Mouse (Mus musculus): Measurements from ENCODE around the gene Arhgap9.
A peak's percentile ranks its signal among the peaks of the same experiment; 100 is the strongest.

The Arhgap9 gene

DNA sequence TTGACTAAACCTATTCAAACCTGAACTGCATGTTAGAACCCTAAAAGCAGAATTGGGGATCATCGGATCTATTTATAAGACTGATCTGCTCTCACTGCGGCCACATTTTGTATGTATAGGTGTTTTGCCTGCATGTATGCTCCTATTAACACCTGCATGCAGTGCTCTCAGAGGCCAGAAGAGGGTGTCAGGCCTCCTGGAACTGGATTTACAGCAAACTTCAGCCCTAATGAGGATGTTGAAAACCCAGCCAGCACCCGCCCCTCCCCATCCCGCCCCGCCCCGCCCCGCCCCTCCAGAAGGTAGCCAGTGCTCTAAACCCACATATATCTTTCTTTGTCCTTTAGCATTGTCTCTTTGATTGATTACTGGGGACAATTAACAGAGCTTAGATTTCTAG is 2.7 kb downstream of the Arhgap9 start:
- DNase-seq = peak; percentile 94

DNA sequence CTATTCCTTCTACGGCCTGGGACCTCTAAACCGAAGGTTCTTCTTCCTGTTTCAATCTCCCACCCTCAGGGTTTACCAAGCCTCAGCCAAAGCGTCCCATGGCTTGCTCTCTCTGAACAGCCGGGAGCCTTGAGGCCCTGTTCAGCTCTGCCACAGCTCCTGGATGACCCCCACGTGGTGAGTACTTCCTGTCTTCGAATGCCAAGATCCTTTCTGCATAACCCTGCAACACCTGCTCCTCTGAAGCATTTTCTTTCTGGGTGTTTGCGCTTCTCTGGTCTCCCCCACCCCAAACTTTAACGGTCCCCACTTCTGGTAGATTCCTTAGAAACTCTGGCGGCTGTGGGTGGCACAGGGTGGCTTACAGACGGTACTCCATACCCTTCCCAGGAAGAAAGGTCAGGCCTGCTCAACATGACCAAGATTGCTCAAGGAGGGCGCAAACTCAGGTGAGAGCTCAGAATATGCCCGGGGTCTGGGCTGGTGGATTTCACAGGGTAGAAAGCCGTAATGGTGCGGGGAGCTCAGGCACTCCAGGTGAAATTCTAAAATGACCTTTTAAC is 3.8 kb downstream of the Arhgap9 start:
- DNase-seq = no peak

DNA sequence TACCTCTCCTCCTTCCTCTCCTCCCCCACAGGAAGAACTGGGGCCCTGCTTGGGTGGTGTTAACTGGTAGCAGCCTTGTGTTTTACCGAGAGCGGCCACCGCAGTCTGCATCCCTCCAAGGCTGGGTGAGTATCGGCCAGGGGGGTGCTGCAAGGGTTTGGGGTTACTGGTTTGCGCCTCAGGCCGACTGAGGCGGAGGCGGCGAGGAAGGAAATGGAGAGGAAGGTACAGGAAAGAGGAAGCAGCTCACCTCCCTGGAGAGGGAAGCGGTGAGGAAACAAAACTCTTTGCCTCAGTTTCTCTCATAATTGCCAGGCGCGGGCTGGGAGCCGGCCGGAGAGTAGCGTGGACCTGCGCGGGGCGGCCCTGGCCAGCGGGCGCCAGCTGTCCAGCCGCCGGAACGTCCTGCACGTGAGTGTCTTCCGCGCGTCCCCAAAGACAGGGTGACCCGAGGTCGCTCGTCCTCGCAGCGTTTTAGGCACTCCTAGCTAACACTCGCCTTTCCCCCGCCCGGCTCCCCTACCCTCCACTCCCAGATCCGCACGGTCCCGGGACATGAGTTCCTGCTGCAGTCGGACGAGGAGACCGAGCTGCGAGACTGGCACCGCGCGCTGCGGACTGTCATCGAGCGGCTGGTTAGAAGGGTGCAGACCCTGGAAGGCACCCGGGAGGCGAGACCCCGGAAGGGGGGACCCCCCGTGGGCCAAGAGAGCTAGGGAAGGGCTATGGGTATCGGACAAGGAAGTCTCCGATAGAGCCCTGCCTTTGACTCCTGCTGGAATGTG is 4.4 kb downstream of the Arhgap9 start:
- peak; percentile 93 for DNase-seq

DNA sequence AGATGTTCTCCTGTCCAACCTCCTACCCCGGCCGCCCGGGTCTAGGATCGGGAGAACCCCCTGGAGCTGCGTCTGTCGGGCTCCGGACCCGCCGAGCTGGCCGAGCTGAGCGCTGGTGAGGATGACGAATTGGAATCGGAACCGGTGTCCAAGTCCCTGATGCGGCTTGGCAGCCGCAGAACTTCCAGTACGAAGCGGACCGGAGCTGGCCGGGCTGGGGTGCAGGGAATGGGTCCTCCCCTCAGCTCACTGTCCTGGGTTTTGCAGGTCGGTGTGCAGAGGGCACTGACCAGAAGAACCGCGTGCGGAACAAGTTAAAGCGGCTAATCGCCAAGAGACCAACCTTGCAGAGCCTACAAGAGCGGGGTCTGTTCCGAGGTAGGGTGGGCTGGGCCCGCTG is 5.1 kb downstream of the Arhgap9 start:
- DNase-seq = peak; percentile 95

DNA sequence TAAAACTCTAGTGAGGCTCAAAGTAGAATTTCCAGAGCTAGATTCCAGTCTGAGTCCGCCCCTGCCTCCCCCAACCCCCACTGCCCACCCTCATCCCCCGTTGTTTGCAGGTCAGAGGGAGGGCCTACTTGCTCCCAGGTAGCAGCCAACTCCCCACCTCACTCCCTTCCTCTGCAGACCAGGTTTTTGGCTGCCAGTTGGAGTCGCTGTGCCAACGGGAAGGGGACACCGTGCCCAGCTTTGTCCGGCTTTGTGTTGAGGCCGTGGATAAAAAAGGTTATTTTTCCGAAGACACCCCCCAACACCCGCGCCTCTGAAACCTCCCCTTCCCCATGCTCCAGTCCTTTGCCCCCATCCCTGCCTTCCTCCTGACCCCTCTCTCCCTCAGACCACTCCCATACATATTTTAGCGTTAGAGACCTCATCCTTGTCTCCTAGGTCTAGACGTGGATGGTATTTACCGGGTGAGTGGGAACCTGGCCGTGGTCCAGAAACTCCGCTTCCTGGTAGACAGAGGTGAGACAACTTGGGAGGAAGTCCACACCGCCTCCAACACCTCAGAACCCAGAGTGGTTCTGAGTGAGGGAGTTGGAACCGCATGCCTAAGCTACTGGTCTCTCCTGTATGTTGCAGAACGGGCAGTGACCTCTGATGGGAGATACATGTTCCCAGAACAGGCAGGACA is 5.8 kb downstream of the Arhgap9 start:
- no peak for DNase-seq

DNA sequence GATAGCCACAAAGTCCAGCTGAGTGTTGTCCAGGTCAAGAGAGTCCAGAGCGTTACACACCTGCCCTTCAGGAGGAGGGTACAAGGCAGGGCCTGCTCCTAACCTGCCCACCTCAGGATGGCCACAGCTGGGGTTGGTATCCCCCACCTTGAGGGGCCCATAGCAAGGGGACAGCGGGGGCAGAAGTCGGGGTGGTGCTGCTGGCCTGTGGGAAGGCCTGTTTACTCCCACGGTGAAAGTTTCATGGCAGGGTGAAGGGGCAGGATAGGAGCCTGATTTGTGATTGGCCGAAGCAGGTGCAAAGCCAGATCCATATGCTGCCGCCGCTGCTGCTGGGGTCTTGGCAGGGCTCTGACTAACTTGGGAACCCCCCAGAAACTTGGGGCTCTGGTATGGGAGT is 8.4 kb downstream of the Arhgap9 start:
- peak; percentile 92 for DNase-seq

DNA sequence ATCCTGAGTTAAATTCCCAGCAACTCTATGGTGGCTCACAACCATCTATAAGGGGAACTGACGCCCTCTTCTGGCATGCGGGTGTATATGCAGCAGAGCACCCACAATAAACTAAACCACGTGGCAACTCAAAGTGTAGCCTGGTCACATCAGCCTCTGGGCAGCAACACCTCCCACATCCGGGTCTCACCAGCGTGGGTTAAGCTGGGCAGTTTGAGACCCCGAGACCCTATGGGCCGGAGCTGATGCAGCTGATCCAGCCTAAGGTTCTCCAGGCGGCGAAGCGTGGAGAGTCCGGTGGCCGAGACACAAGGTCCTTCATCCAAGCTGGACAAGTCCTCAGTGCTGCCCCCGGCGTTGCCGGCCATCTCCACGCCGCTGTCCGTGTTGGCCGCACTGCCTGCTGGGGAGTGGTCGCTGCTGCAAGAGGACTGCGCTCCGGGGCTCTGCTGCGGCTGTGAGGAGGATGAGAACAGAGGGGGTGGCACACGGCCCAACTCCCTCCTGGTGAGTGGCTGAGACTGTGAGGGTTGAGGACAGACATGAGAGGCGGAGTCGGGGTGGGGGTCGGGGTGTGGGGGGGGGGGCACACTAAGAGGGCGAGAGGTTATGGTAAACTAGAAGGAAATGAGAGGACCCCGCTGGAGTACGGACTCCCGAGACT is 10.6 kb downstream of the Arhgap9 start:
- no peak for DNase-seq

DNA sequence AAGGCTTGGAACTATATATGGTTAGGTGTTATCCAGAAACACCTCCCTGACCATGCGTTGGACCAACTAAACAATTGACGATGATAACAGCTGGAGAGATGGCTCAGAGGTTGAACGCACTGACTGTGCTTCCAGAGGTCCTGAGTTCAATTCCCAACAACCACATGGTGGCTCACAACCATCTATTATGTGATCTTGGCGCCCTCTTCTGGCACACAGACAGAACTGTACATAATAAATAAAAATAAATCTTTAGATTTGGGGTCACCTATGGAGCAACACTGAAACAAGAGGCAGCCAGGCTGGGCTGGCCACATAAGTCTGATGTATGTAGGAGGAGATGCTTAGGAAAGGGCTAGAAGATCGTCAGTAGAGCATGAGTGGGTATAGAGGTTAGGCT is 11.4 kb downstream of the Arhgap9 start:
- DNase-seq = no peak

DNA sequence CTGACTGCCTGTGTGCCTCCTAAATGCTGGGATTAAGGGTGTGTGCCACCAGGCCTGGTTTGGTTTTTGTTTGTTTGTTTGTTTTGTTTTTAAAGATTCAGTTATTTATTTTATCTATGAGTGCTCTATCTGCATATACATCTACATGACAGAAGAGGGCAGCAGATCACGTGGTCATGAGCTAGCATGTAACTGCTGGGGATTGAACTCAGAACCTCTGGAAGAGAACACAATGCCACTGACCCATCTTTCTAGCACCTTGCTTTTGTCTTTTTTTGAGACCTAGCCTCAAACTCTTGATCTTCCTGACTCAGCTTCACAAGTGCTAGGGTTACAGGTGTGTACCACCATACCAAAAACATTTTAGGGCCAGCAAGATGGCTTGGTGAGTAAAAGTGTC is 13.5 kb downstream of the Arhgap9 start:
- no peak for DNase-seq

DNA sequence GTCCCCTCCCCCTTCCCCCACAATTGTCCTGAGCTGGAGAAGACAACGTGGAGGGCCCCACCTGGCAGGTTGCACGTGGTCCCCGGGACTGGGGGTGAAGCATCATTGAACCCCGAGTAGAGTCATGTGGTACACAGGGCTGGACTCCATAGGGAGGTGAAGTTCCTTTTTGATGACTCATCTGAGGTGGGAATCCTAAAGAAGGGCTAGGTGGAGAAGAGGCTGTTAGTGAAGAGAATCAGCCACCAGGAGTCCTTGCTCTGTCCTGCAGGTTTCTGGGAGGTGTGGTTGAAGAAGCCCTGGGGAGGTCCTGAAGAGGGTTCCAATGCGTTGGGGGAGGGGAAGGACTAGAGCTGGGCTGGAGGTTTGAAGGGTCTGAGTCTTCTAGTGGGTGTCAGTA is 15.2 kb downstream of the Arhgap9 start:
- no peak for DNase-seq

DNA sequence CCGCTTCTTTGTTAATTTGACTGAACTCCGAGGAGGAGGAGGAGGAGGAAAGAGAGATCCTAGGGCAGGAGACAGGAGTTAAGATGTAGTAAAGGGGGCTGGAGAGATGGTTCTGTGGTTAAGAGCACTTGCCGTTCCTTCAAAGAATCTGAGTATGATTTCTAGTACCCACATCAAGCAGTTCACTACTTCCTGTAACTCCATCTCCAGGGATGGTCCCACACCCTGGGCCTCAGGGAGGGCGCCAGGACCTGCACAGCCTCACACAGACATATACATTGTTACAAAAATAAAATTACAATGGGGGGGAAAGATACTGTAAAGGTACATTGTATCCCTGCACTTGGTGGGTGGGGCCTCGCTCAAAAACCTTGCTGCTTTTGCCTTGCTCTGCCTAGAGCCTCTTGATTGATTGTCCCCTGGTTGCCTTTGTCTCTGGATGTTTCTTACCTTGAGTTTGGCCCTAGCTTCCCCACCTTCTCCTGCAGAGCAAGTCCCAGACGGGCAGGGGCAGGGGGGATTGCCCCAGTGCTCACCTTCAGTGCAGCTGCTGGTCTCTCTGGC is 15.9 kb downstream of the Arhgap9 start:
- DNase-seq = no peak

DNA sequence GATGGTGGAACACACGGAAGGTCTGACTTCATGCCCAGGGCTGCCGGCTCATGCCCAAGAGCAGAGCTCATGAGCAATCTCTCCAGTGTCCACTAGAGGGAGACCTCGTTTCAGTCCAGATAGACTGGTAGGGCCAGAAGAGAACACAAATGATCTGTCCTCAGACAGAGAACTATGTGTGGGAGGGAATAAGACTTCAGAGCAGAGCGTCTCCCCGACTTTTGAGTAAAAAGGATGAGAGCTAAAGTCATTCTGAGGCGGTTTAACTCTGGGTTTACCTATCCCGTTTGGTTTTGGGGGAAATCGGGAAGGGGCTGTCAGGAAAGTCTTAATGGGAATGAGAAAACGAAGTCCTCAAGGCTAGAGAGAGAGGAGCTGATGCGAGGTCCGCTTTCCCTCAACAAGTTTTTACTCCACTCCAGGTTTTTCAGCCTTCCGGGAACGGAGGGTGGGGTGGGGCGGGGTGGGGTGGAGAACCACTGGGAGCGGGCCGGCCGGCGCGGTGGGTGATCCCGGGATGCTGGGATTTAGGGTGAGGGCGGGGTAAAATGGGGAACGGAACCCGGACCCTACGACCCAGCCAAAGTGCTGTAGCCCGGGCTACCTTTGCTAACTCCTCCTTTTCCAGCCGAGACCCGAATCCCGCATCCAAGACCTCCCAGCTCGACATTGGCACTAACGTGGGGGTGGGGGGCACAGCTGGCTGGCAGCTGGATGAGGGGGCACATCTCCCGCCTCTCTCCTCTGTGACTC is 17.3 kb downstream of the Arhgap9 start:
- peak; percentile 98 for DNase-seq

DNA sequence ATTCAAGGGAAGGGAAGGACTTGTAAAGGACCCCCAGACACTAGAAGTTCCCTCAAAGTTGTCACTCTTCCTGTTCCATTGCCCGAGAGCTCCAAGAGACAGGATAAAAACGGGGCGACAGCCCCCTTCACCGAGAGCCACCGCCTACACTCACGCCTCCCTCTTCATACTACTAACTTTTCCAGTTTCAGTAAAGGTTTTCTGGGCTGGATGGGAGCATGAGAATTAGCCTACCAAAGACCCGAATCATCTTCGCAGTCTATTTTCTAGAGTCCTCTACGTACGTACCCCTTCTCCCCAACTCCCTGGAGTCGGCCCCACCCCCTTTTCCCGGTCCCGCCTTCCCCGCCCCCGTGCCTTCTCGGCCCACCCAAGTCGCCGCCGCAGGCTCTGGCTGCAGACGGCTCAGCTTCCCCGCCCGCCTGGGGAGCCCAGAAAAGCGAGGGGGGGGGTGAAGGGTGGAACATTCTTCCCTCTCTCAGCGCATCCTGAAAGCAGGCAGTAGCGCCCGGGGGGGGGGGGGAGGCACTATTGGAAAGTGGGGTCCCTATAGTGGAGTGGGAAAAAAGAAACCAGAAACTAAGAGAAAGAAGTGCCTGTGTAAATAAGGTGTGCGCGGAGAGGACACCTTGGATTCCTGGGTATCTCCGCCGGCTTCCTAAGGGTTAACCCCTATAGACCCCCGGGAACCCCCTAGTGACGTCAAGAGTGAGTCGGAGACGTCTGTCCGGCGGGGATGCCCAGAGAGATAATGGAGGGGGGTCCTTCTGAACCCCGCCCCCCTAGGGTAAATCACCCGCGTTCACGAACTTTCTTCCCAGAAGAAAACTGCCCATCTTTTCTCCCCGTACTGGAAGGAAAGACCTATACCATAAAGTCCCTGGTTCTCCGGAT is 18.2 kb downstream of the Arhgap9 start:
- peak; percentile 97 for DNase-seq

DNA sequence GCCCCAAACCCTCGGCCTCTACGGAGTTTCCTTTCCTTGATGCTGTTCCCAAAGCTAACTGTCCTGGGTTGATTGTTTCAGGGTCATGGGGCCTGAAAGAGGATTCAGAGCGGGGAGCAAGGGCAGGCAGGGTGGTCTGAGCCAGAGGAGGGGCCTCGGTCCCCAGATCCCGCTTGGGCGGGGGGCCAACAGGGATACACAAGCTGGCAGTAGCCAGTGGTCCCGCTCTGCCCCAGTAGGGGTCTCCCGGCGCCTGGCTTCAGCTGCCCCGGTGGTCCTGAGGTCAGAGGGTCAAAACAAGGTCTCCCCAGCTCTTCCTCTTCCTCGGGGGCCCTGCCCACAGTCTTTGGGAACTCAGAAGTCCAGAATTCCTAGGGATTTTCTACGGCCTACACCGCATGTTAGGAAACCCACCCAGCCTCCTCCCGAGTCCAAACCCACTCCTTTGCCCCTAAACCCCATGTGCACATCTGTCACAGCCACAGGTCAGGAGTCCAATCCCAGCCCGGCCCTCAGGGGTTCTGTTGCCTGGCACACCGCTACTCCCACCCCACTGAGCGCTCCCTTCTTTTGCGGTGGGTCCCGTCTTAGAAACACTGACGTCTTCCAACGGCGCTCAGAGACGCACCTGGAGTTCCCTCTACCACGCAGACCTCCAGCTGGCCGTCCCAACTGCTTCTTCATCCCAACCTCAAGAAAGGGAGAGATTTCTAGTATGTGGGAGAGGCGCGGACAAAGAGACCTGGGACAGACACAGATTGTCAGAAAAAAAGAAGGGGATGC is 19.0 kb downstream of the Arhgap9 start:
- DNase-seq = peak; percentile 90

DNA sequence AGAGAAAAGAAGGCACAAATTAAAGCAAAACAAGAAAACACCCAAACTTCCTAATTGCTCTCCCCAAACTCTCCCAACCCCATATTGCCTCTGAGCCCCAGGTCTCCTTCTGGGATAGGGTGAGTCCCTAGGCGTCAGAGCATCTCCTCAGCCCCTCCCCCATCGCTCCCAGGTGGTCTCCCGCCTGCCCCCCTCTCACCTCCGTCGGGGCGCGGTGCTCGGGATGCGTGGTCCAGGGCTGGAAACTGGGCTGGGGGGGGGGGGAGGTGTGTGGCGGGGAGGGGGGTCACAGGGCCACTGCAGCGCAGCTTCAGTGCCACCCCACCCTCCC is 19.6 kb downstream of the Arhgap9 start:
- no peak for DNase-seq

DNA sequence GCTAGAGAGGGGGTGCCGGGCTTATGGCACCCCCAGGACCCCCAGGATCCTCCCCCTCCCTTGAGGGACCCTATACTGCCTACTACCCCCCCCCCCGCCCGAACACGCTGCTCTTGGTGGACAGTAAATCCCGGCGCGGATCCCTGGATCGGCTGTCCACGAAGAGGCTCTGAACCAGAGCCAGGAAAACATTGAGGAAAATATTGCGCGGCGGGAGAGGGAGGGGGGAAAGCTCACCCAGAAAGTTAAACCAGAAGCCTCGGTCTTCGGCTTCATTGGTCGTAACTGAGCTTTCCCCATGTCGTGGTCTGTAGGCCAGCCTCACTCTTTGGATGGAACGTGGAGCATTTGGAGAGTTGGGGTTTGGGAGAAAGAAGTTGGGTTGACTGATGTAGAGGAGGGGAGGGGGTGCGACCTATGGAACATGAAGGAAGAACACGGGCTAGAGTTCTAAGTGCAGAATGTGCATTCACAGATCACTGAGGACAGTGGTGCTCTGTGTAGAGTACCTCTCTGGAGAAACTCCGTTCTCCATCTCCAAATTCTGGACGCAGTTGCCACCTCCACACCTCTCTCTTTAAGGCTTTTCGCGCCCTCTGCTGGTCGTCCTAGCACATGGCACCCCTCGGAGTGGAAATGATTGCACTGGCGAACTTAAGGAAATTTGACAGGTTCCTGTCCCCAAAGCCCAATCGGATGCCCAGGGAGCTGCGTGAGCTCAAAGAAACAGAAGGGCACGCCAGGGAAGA is 20.3 kb downstream of the Arhgap9 start, which contains the start of gene Gli1:
Gene Gli1 (minus strand): TSS at position 84 of the 749 bp plus-strand sequence.
- DNase-seq = peak; percentile 98

DNA sequence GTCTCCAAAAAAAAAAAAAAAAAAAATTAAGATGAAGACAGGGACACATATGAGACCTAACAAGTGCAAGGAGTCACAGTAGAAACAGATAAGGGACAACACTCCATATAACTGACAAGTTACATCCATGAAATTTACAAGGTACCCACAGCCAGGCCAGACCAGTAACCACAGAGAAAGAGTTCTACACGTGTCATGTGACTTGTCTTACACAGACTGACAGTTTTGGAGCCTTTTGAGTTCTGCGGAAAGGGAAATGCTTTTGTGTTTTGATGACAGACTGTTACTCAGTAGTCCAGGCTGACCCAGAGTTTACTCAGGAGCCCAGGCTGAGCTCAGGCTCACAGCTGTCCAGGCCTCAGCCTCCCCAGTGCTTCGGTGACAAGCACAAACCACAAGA is 21.3 kb downstream of the Arhgap9 start:
- no peak for DNase-seq

DNA sequence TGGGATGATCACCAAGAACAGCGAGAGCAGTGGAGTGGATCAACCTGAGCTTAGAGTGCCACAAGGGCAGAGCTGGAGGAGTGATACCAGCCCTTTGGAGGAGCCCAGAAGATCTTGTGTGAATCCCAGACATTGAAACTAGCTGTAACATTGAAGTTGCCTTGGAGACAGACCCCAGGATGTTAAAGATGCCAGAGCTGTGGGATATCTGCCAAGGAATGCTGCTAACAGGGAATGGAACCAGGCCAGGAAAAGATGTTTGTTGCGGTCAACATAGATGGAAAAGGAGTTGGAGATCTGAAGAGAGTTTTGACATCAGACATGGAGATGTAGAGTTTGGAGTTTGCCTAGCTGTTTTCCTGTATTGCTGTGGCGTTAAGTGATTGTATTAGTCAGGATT is 24.4 kb downstream of the Arhgap9 start:
- peak; percentile 55 for DNase-seq

DNA sequence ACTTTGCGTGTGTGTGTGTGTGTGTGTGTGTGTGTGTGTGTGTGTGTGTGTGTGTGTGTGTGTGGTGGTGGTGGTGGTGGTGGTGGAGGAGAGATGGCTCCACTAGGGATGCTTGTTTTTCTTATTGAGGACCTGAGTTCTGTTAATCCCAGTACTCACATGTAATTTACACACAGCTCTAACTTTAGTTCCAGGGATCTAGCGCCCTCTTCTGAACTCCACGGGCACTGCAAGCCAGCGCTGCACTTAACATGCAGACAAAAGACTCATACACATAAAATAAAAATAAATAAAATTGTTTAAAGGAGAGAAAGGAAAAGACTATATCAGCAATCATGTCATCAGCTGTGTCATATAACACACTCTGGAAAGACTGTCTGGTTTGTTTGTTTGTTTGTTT is 27.2 kb downstream of the Arhgap9 start:
- peak; percentile 60 for DNase-seq

DNA sequence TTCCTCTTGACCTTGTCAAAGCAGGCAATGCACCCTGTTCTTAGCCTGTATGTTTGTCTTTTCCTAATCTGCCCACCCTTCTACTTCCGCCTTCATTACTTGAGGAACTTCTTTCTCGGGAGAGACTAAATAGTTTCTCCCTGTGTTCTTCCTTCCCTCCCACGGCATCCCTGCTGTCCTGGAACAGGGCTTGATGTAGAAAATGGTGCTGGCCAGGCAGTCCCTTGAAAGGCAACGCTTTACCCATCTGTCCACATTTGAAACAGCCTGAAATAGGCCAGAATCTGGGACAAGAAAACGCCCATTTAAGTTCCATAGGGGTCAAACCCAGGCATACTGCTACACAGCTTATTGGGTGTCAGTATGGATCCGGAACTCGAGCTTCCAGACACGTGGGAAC is 28.0 kb downstream of the Arhgap9 start:
- peak; percentile 84 for DNase-seq

Measured in heart, adult 11 months (tissue).